Mouse (Mus musculus): ENCODE data around the gene Fam19a1. TPM values are rescaled to one million over a fixed set of nuclear protein-coding genes. Genes with fewer than 3 reads are reported as not detected.

Gene Fam19a1
- polyA plus RNA-seq, 1 experiment from 2014 or later: 1.7 TPM

DNA sequence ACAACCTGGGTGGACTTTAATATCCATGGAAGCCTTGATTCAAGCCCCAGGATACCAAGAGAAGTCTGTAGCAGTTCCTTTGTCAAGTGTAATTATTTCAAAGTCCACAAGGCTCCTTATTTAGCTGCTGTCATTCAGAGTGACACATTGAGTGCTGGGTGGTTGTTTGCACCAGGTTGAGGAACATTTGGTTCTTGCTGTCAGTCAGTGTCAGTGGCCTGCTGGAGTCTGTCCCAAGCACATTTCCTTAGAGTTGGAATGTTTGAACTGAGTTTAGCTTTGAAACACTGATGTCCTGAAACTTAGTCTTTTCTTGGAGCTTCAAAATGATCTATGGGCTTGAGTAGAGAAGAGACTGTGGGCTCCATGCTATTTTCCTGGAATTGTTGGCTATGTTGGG lies 121.9 kb downstream of the Fam19a1 start:
- Histone ChIP-seq H3K9me3 (ENCODE audit: control insufficient read depth) (no peaks in the 10 kb centered on the region), H3K36me3 (ENCODE audit: control insufficient read depth, insufficient read depth) (no peaks in the 10 kb centered on the region), H3K9ac (ENCODE audit: low read depth, low read length) (no peak overlapping the region), H3K4me3 (ENCODE audit: low read depth, low read length) (no peak overlapping the region), H3K4me1 (replicated peaks; ENCODE audit: control insufficient read depth, insufficient read depth, low read length) (no peaks in the 10 kb centered on the region), H3K27ac (ENCODE audit: low read depth, low read length) (no peak overlapping the region), H3K27me3 (replicated peaks; ENCODE audit: control insufficient read depth, insufficient read depth, low read length) (no peaks in the 10 kb centered on the region), H3K4me2 (replicated peaks; ENCODE audit: low read depth) (no peak overlapping the region)
- ATAC-seq: no peak
- no peak for TF ChIP-seq CTCF (IDR thresholded peaks at IDR 0.05; ENCODE audit: low read depth)

DNA sequence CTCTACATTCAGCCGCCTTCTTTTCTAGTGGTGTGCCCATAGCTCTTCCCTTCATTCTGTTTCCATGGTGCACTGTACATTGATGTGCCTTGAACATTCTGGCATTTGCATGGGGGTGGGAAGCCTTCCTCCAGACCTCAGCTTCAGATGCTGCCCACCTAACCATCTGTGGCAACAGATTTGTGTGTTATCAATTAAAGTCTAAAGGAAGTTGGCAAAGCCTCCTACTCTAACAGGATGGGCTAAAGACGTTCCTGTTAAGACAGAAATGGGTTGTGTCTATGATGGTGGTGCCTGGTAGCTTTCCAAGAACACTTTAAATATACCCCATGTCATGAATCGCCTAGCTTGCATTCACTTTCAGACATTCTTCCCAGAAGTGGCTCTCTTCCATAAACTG lies 131.4 kb downstream of the Fam19a1 start:
- no peak overlapping the region for H3K4me3 ChIP-seq (ENCODE audit: low read depth, low read length)
- no peak for TF ChIP-seq CTCF (IDR thresholded peaks at IDR 0.05; ENCODE audit: low read depth)

GRCm38 (mm10) chr6:96252001-96252400 lies 139.0 kb downstream of the Fam19a1 start:
- H3K27ac ChIP-seq (ENCODE audit: low read depth, low read length): no peak overlapping the region
- H3K9ac ChIP-seq (ENCODE audit: low read depth, low read length): no peak overlapping the region
- no peaks in the 10 kb centered on the region for H3K36me3 ChIP-seq (ENCODE audit: control insufficient read depth, insufficient read depth)
- no peaks in the 10 kb centered on the region for H3K27me3 ChIP-seq (replicated peaks; ENCODE audit: control insufficient read depth, insufficient read depth, low read length)
- 80% methylated on average over 3 of the region's 3 CpGs for WGBS
- H3K9me3 ChIP-seq (ENCODE audit: control insufficient read depth): no peaks in the 10 kb centered on the region
- H3K4me1 ChIP-seq (replicated peaks; ENCODE audit: control insufficient read depth, insufficient read depth, low read length): no peaks in the 10 kb centered on the region
- TF ChIP-seq CTCF (IDR thresholded peaks at IDR 0.05; ENCODE audit: low read depth): no peak
- no peak overlapping the region for H3K4me3 ChIP-seq (ENCODE audit: low read depth, low read length)
- ATAC-seq: no peak
- no peak overlapping the region for H3K4me2 ChIP-seq (replicated peaks; ENCODE audit: low read depth)

More for the DNA sequence above, 131.4 kb downstream of the Fam19a1 start:
- Histone ChIP-seq H3K27ac (ENCODE audit: low read depth, low read length) (no peak overlapping the region), H3K9ac (ENCODE audit: low read depth, low read length) (no peak overlapping the region), H3K4me1 (replicated peaks; ENCODE audit: control insufficient read depth, insufficient read depth, low read length) (no peaks in the 10 kb centered on the region), H3K27me3 (replicated peaks; ENCODE audit: control insufficient read depth, insufficient read depth, low read length) (no peaks in the 10 kb centered on the region), H3K4me2 (replicated peaks; ENCODE audit: low read depth) (no peak overlapping the region), H3K9me3 (ENCODE audit: control insufficient read depth) (no peaks in the 10 kb centered on the region), H3K36me3 (ENCODE audit: control insufficient read depth, insufficient read depth) (no peaks in the 10 kb centered on the region)
- WGBS: 82% methylated on average over 3 of the region's 3 CpGs
- ATAC-seq: no peak

GRCm38 (mm10) chr6:96254815-96255214 lies 141.9 kb downstream of the Fam19a1 start:
- no peak overlapping the region for H3K9ac ChIP-seq (ENCODE audit: low read depth, low read length)
- no peak overlapping the region for H3K4me3 ChIP-seq (ENCODE audit: low read depth, low read length)
- H3K27me3 ChIP-seq (replicated peaks; ENCODE audit: control insufficient read depth, insufficient read depth, low read length): no peaks in the 10 kb centered on the region
- H3K9me3 ChIP-seq (ENCODE audit: control insufficient read depth): no peaks in the 10 kb centered on the region
- no peak for TF ChIP-seq CTCF (IDR thresholded peaks at IDR 0.05; ENCODE audit: low read depth)
- H3K4me2 ChIP-seq (replicated peaks; ENCODE audit: low read depth): no peak overlapping the region
- H3K4me1 ChIP-seq (replicated peaks; ENCODE audit: control insufficient read depth, insufficient read depth, low read length): no peaks in the 10 kb centered on the region
- no peak overlapping the region for H3K27ac ChIP-seq (ENCODE audit: low read depth, low read length)
- WGBS: 82% methylated on average over 2 of the region's 2 CpGs
- no peak for ATAC-seq
- H3K36me3 ChIP-seq (ENCODE audit: control insufficient read depth, insufficient read depth): no peaks in the 10 kb centered on the region

DNA sequence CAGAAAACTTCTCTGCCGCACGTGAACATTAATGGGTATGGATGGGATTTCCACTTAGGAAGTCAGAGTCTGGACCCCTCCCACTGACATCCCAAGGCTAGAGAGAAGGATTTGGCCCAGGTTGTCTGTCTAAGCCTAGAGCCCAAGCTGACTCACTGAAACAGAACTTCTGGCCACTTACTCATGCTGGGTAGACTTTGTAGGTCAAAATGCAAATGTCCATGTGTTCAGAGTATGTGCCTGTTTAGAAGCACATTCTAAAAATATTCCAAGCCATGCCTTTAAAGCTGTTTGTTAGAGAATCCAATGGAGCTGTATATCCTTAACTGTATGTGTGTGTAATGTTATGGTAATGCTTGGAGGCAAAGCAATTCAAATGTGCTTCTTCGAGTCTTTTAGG lies 145.7 kb downstream of the Fam19a1 start:
- ATAC-seq: no peak
- H3K27ac ChIP-seq (ENCODE audit: low read depth, low read length): no peak overlapping the region
- H3K9ac ChIP-seq (ENCODE audit: low read depth, low read length): no peak overlapping the region
- no peak overlapping the region for H3K4me3 ChIP-seq (ENCODE audit: low read depth, low read length)
- H3K27me3 ChIP-seq (replicated peaks; ENCODE audit: control insufficient read depth, insufficient read depth, low read length): no peaks in the 10 kb centered on the region
- no peaks in the 10 kb centered on the region for H3K4me1 ChIP-seq (replicated peaks; ENCODE audit: control insufficient read depth, insufficient read depth, low read length)
- no peaks in the 10 kb centered on the region for H3K36me3 ChIP-seq (ENCODE audit: control insufficient read depth, insufficient read depth)
- no peak overlapping the region for H3K4me2 ChIP-seq (replicated peaks; ENCODE audit: low read depth)
- TF ChIP-seq CTCF (IDR thresholded peaks at IDR 0.05; ENCODE audit: low read depth): no peak
- 91% methylated on average over 3 of the region's 3 CpGs for WGBS
- H3K9me3 ChIP-seq (ENCODE audit: control insufficient read depth): no peaks in the 10 kb centered on the region

DNA sequence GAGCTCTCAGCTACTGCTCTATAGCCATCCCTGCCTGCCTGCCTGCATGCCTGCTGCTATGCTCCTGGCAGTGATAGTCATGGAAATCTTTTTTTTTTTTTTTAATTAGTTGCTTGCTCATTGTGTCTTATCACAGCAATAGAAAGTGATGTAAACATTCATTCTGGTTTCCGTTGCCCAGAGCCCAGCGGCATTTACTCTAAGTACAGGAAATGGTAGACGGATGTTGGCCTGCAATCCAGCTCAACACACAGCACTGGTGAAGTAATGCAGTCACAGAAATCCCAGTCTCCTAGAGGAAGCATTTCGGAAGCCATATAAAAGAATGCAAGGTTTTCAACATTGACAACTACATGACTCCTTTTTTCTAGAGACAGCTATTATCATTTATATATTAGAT lies 153.5 kb downstream of the Fam19a1 start:
- 63% methylated on average over 4 of the region's 4 CpGs for WGBS
- no peak for TF ChIP-seq CTCF (IDR thresholded peaks at IDR 0.05; ENCODE audit: low read depth)
- H3K4me1 ChIP-seq (replicated peaks; ENCODE audit: control insufficient read depth, insufficient read depth, low read length): no peaks in the 10 kb centered on the region
- H3K9me3 ChIP-seq (ENCODE audit: control insufficient read depth): no peaks in the 10 kb centered on the region
- no peak overlapping the region for H3K9ac ChIP-seq (ENCODE audit: low read depth, low read length)
- H3K4me2 ChIP-seq (replicated peaks; ENCODE audit: low read depth): no peak overlapping the region
- ATAC-seq: no peak
- H3K4me3 ChIP-seq (ENCODE audit: low read depth, low read length): no peak overlapping the region
- no peaks in the 10 kb centered on the region for H3K27me3 ChIP-seq (replicated peaks; ENCODE audit: control insufficient read depth, insufficient read depth, low read length)
- H3K27ac ChIP-seq (ENCODE audit: low read depth, low read length): no peak overlapping the region
- H3K36me3 ChIP-seq (ENCODE audit: control insufficient read depth, insufficient read depth): no peaks in the 10 kb centered on the region

DNA sequence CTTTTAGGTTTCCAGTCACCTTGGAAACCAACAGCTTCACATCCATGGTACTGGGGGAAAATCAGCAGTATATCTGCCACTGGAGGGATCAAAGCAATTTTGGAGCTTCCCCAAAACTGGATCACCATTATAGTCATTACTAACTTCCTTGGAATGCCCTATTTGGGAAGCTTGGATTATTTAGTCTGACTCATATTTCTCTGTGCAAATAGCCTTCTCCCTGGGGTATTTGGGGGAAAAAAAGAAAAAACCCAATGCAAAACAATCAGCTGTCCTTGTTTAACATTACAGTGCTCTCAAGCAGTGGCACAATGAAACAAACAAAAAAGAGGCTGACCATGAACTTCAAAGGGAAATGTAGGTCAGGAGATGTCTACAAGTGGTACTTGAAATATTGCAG lies 155.8 kb downstream of the Fam19a1 start:
- Histone ChIP-seq H3K4me2 (replicated peaks; ENCODE audit: low read depth) (no peak overlapping the region), H3K27me3 (replicated peaks; ENCODE audit: control insufficient read depth, insufficient read depth, low read length) (no peaks in the 10 kb centered on the region), H3K27ac (ENCODE audit: low read depth, low read length) (no peak overlapping the region), H3K9me3 (ENCODE audit: control insufficient read depth) (no peaks in the 10 kb centered on the region), H3K36me3 (ENCODE audit: control insufficient read depth, insufficient read depth) (no peaks in the 10 kb centered on the region), H3K4me1 (replicated peaks; ENCODE audit: control insufficient read depth, insufficient read depth, low read length) (no peaks in the 10 kb centered on the region), H3K9ac (ENCODE audit: low read depth, low read length) (no peak overlapping the region), H3K4me3 (ENCODE audit: low read depth, low read length) (no peak overlapping the region)
- TF ChIP-seq CTCF (IDR thresholded peaks at IDR 0.05; ENCODE audit: low read depth): no peak
- ATAC-seq: no peak

Measured in intestine, postnatal 0 days (tissue).